Mouse (Mus musculus) testis, postnatal 14 days (tissue): ENCODE measurements around the gene Nucb2.

Experiments used
- DNase-seq: peaks from one replicate; pipeline ENCODE4 v3.0.0; 2021; ENCODE audit warnings: low spot score

Nucb2 gene

GRCm38 (mm10) chr7:116519805-116520204 lies 15.6 kb downstream of the Nucb2 start:
- DNase-seq = no peak

GRCm38 (mm10) chr7:116524577-116524976 lies 20.4 kb downstream of the Nucb2 start:
- no peak for DNase-seq

- no peak for DNase-seq
These were observed 25.6 kb downstream of the Nucb2 start for GRCm38 (mm10) chr7:116529793-116530192.

GRCm38 (mm10) chr7:116530470-116530869 lies 26.3 kb downstream of the Nucb2 start:
- DNase-seq = no peak

- no peak for DNase-seq
These were observed 27.1 kb downstream of the Nucb2 start for GRCm38 (mm10) chr7:116531311-116531710.

- no peak for DNase-seq
These were observed 52.7 kb downstream of the Nucb2 start for GRCm38 (mm10) chr7:116556834-116557233.

GRCm38 (mm10) chr7:116574551-116574950 lies 70.4 kb downstream of the Nucb2 start:
- DNase-seq = no peak
